Mouse (Mus musculus): ENCODE data around the gene Bcl11b.

Bcl11b gene

GRCm38 (mm10) chr12:107970637-107971036 lies 32.8 kb downstream of the Bcl11b start:
- DNase-seq (ENCODE audit: low spot score) = no peak

GRCm38 (mm10) chr12:107969841-107970371 lies 33.5 kb downstream of the Bcl11b start:
- DNase-seq (ENCODE audit: low spot score) = no peak

GRCm38 (mm10) chr12:107969126-107969525 lies 34.3 kb downstream of the Bcl11b start:
- no peak for DNase-seq (ENCODE audit: low spot score)

DNA sequence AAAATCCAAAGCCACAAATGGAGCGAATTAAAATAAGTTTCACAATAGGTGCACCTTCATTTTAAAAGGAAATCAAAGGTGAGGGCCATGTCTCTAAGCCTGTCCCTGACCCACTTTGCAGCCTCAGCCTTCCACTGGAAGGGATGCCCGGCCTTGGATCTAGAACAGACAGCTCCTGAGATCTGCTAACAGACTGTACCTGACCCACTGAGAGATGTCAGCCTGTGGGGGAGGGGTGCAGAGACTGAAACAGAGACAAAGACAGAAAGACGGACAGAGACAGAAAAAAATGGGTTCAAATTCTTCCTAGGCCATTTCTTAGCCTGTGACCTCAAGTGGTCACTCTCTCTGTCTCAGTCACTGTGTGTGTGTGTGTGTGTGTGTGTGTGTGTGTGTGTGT lies 35.1 kb downstream of the Bcl11b start:
- no peak for DNase-seq (ENCODE audit: low spot score)

DNA sequence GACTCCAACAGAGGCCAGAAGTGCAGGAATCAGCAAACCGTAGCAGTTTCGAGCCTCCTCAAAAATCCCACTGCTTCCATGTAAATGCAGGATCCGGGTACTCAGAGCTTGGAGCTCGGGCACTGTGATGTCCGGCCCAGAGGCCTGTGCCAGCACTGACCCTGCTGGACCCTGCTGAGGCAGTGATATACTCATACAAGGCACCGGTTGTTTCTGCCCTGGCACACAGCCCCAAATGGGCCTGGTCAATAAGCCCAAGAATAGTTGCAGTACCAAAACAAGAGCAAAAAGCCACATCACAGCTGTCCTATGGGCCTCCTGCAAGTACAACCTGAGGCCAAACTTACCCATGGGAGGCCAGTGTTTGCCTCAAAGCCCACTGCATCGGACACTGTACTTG lies 36.4 kb downstream of the Bcl11b start:
- no peak for DNase-seq (ENCODE audit: low spot score)

DNA sequence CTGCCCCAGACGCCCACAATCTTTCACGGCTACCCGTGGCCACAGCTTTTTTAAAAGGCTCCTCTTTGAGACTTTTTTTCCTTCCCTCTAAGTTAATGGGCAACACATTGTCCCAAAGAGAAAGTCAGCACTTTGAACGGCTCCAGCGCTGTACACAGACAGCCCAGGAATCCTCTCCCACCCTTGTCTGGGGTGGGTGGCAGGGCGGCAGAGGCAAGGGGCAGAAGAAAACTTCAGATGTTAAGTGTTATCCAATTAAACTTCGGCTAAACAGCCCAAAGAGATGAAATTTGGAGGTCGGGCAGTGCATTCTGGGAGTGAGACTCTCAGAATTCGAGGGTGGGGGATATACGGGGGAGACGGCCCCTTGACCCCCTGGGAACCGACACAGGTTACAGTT lies 38.3 kb downstream of the Bcl11b start:
- no peak for DNase-seq (ENCODE audit: low spot score)

- DNase-seq (ENCODE audit: low spot score) = no peak
Measured at GRCm38 (mm10) chr12:107964396-107965085, 38.9 kb downstream of the Bcl11b start.

DNA sequence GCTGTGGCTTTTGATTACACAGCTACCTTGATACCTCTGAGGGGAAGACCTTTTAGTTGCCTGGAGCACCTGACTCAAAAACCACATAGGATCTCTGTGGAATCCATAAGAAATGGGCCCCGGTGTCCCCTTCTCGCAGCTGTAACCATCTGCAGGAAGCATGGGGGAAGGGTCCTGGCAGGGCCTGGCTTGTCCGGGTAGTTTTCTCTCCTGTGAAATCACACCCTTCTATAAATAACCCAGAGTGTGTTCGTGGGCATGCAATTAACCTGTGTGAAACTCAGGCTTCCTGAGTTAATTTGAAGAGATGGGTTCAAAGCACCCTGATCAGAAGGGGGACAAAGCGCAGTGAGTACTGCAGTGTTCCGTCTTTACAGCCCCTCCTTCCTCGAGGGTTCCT lies 40.5 kb downstream of the Bcl11b start:
- no peak for DNase-seq (ENCODE audit: low spot score)

DNA sequence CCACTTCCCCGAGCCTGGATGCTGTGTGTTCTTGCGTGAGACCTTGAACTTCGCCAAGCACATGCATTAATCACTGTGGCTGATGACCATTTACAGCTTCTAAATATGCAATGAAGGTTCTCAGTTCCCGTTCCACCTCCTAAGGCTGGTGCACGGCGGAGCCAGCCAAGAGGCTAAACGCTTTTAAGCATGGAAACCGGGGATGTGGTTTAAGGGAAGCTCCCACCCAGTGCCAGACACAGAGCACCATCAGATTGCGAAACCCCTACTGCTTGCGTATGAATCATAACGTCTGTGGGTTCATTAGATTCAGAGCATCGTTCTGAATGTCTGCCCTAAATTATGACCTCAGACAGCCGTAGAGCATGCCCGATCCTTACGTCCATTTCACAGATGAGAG lies 41.6 kb downstream of the Bcl11b start:
- DNase-seq (ENCODE audit: low spot score) = no peak

DNA sequence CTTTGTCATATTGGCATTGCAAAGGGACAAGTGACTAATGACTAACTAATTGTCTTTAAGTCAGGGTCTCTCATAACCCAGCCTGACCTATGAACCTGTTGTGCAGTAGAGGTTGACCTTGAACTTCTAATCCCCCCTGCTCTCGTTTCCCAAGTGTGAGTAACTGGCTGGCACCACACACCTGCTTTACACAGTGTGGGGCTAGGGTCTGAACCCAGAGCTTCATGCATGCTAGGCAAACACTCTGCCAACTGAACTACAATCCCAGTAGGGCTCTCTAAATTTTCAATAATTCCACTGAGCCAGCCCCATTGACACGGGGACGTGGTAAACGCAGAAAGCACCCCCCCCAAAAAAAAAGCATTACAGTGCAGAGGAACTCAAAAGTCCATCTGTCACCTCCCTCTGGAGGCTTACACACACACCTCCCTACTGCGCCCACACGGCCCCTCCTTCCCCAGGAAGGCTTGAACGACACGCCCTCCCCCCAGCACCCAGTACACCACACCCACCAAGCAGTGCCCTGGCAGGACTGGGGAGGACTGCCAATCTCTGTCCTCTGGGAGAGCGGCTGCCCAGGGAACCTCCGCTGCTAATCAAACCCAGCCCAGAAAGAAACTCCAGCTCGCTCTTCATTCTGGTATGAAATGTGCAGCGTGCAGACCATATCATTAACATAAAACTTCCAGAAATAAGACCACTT lies 42.5 kb downstream of the Bcl11b start:
- peak; percentile 61 for DNase-seq (ENCODE audit: low spot score)

- DNase-seq (ENCODE audit: low spot score) = no peak
Measured at GRCm38 (mm10) chr12:107960365-107960764, 43.0 kb downstream of the Bcl11b start.

DNA sequence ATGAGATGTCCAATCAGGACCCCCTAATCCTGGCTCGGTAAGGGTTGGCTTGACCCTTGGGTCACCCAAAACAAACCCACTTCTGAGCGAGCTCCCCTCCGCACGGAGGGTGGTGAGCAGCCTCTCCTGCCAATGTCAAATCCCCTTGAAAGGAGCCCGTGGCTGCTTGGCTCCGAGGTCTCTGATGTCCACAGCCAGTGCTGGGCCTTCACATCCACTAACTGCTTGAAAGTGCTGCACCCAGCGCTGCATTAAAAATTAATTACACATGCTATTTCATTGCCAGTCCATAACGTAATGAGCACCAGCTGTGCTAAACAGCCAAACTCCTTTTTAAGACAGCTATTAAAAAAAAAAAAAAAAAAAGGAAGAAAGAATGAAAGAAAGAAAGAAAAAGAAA lies 43.5 kb downstream of the Bcl11b start:
- no peak for DNase-seq (ENCODE audit: low spot score)

DNA sequence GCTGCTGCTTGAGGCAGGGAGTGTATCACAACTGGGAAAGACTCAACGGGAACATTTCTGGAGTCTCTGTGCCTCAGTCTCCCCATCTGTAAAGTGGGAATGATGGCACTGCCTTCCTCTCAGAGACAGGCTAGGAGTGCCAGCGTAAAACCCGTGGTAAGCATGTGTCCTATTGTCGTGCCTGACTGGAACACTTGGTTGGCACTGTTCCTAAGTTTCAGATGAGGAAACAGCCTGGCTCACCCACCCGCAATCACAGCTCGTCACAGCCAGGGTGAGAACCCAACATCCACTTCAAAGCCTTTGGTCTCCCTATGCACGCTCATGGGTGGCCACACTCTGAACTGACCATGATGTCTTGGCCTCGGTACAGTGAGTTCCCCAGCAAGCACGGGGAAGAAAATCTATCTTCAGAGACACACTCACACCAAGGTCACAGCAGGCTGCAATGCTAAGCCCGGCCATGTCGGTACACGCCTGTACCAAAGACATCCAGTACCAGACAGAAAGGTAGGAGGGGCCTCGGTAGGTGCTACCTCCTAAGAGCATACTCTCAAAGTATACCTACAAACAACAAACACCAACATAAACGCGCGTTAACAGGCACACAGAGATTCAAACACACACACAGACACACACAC lies 50.2 kb downstream of the Bcl11b start:
- no peak for DNase-seq (ENCODE audit: low spot score)

DNA sequence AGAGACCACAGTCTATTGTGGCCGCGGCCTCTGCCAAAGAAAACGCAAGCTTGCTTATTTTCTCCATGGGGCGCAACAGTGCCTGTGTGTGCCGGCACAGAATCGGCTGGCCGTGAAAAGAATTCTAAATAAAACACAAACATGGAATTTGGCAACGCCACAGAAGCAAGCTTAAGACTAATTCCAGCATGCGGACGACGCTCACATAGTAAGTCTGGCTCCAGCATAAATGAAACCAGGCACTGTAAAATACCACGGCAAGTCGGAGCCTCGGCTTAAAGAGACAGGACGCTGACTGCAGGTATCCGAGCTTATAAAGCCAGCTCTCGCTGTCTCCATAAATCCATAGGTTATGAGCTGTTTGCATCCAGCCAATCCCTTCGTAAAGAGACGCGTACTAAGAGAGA lies 51.1 kb downstream of the Bcl11b start:
- no peak for DNase-seq (ENCODE audit: low spot score)

- no peak for DNase-seq (ENCODE audit: low spot score)
Measured at GRCm38 (mm10) chr12:107950667-107951179, 52.7 kb downstream of the Bcl11b start.

GRCm38 (mm10) chr12:107949416-107949815 lies 54.0 kb downstream of the Bcl11b start:
- no peak for DNase-seq (ENCODE audit: low spot score)

DNA sequence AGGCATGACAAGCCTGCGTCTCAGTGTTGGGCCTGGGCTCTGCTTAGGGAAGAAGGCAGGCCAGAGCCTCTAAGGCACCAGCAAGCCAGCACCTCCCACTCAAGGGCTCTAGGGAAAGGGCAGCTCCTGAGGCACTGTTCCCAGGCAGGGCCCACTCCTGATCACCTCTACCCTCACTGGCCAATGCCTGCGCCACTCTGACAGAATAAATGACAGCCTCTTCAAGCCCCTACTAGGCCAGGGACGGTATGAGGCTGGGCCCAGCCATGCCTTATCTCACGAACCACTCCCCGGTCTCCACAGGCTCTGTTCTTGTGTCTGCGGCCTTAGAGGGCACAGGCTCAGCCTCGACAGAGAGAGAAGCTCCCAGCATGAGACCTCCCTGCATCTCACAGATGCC lies 61.3 kb downstream of the Bcl11b start:
- no peak for DNase-seq (ENCODE audit: low spot score)

GRCm38 (mm10) chr12:107940774-107941173 lies 62.6 kb downstream of the Bcl11b start:
- no peak for DNase-seq (ENCODE audit: low spot score)

DNA sequence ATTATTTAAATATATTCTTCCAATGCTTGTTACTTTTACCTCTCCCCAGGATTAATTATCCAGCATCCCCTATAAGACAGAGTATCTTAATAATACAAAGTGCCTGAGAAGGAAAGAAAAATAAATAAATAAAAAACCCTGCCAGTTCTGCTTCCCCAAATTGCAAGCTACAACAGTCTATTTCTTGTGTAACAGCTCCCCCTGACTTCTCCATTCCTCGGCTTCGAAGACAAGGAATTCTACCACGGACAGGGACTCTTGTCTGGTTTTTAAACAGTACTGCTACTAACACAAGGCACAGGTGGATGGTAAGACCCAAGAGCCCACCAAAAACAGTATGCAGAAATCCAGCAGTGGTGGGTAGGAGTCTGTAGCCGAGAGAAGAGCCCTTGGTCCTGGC lies 64.2 kb downstream of the Bcl11b start:
- no peak for DNase-seq (ENCODE audit: low spot score)

- no peak for DNase-seq (ENCODE audit: low spot score)
Measured at GRCm38 (mm10) chr12:107936972-107937371, 66.4 kb downstream of the Bcl11b start.

- no peak for DNase-seq (ENCODE audit: low spot score)
Measured at GRCm38 (mm10) chr12:107936406-107936805, 67.0 kb downstream of the Bcl11b start.

DNA sequence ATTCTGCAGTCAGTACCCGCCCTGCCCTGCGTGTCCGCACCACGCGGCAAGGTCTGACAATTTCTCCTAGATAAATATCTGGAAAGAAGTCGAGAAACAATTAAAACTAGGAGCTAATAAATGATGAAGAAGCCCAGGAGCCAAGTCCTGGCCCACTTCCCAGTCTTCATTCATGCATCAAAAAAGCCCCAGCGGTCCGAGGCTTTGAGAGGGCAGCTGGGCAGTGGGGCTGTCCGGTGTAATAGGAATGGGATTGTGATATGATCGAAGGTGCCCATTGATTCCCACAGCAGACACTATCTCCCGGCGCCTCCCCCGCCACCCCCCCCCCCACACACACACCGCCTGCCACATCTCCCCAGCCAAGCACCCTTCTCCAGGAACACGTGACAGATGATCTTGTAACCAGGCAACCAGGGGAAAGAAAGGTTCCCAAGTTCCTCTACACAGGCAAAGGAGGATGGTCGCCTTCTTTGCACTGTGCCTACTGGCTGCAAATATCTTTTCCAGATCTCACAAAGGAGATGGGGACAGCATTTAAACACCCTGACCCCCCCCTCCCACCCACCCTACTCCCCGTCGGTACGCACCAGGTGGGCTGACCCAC lies 68.5 kb downstream of the Bcl11b start:
- no peak for DNase-seq (ENCODE audit: low spot score)
